Mouse (Mus musculus) cerebellum, adult 2 months (tissue): ENCODE measurements around the gene Vipr2.

Experiments used
- CTCF ChIP-seq: fragments of 200-500 bp; IDR thresholded peaks from 2 replicates; pipeline ENCODE4 v1.5.1; 2011; ENCODE audit warnings: low read depth, mild to moderate bottlenecking, control low read depth, low read length, moderate library complexity, borderline replicate concordance; ENCODE audit not compliant: insufficient read depth
- POLR2A ChIP-seq: fragments of 200-500 bp; IDR thresholded peaks from 2 replicates; pipeline ENCODE4 v1.6.1; 2011; ENCODE audit warnings: low read length, control low read depth, borderline replicate concordance; ENCODE audit not compliant: insufficient read depth

GRCm38 (mm10) chr12:116084294-116084693 lies 6.8 kb downstream of the Vipr2 start:
- TF ChIP-seq POLR2A (no peak), CTCF (no peak)
